Mouse (Mus musculus) limb, embryonic 11.5 days (tissue): ENCODE results near the gene Rnf123. TPM values are rescaled to one million over a fixed set of nuclear protein-coding genes. Genes with fewer than 3 reads are reported as not detected.
A peak's percentile ranks its signal among the peaks of the same experiment; 100 is the strongest.

Experiments
- ATAC-seq: fragments of 200-750 bp; cut with Nextera tagmentation; 2 replicates; pipeline ENCODE4 v1.8.0; 2017; ENCODE audit warnings: low read depth; ENCODE audit not compliant: insufficient number of reproducible peaks, low FRiP score, low TSS enrichment
- DNase-seq: peaks from one replicate; pipeline ENCODE4 v3.0.0-alpha.2; 2015; ENCODE audit warnings: low spot score
- H3K27ac ChIP-seq: fragments of 300-500 bp; sonication (generic); replicated peaks from 2 replicates; pipeline ENCODE4 v1.5.1; 2014; ENCODE audit warnings: low read depth, mild to moderate bottlenecking, low read length
- H3K27me3 ChIP-seq: fragments of 300-500 bp; sonication (generic); 2 replicates; pipeline ENCODE4 v1.6.1; 2014; ENCODE audit warnings: mild to moderate bottlenecking, low read length, mixed read lengths; ENCODE audit not compliant: control insufficient read depth, insufficient read depth
- H3K36me3 ChIP-seq: fragments of 300-500 bp; sonication (generic); 2 replicates; pipeline ENCODE4 v1.6.1; 2014; ENCODE audit warnings: mild to moderate bottlenecking, low read length, moderate library complexity, mixed read lengths; ENCODE audit not compliant: control insufficient read depth, insufficient read depth
- H3K4me1 ChIP-seq: fragments of 300-500 bp; sonication (generic); 2 replicates; pipeline ENCODE4 v1.6.1; 2014; ENCODE audit warnings: low read length, mixed read lengths; ENCODE audit not compliant: control insufficient read depth, insufficient read depth
- H3K4me2 ChIP-seq: fragments of 300-500 bp; sonication (generic); 2 replicates; pipeline ENCODE4 v1.6.1; 2014; ENCODE audit warnings: low read depth, mild to moderate bottlenecking, moderate library complexity; ENCODE audit not compliant: severe bottlenecking
- H3K4me3 ChIP-seq: fragments of 300-500 bp; sonication (generic); 2 replicates; pipeline ENCODE4 v1.5.1; 2014; ENCODE audit warnings: low read depth, low read length
- H3K9ac ChIP-seq: fragments of 300-500 bp; sonication (generic); 2 replicates; pipeline ENCODE4 v1.6.1; 2014; ENCODE audit warnings: mild to moderate bottlenecking, low read length
- H3K9me3 ChIP-seq: fragments of 300-500 bp; sonication (generic); 2 replicates; pipeline ENCODE4 v1.6.1; 2016; ENCODE audit warnings: low read length; ENCODE audit not compliant: control insufficient read depth
- WGBS: fragments of 180-500 bp; shearing (Covaris S2); extraction: QIAGEN DNeasy Blood & Tissue Kit; methylation state at CpG from one replicate; pipeline ENCODE4 v1.1.7; 2014; 5-methylcytosine and 5-hydroxymethylcytosine counted together
- polyA plus RNA-seq: library from polyadenylated mRNA; unstranded; fragments of >200 nt; fragmentation: Nextera tagmentation; extraction: Ambion mirVana; gene quantifications from 2 replicates; pipeline ENCODE4 v1.2.1, GENCODE M21; 2014

Gene Rnf123
- polyA plus RNA-seq, 1 experiment from 2014 or later = 26.4 TPM

- Histone ChIP-seq H3K4me2 (no peak overlapping the region), H3K36me3 (peaks cover 14% of the 10 kb centered on the region), H3K27me3 (no peaks in the 10 kb centered on the region), H3K4me1 (no peaks in the 10 kb centered on the region), H3K9me3 (no peaks in the 10 kb centered on the region), H3K27ac (no peak overlapping the region), H3K9ac (no peak overlapping the region), H3K4me3 (no peak overlapping the region)
- ATAC-seq (no peak), DNase-seq (peak; percentile 63)
- WGBS = 50% methylated on average over 5 of the region's 5 CpGs
Measured at GRCm38 (mm10) chr9:108065491-108066011, 17.6 kb downstream of the Rnf123 start.

DNA sequence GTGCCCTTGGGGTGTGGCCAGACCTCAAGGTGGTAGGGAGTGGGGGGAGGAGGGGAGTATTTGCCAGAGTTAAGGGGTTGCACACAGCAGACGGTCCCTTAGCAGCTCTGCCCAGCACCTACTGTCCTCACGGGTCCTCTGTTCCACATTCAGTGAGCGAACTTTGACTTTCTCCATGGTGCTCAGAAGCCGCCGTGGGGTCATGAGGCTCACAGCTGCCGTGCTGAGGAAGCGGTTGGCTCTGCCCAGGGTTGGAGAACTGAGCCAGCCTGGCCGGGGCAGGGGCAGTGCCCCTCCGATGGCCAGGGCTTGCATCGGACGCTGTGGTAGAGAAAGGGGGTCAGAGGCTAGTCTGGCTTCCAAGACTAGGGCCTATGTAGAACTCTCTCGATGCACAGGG, 19.8 kb downstream of the Rnf123 start:
- WGBS = 84% methylated on average over 12 of the region's 12 CpGs
- Histone ChIP-seq H3K9me3 (no peaks in the 10 kb centered on the region), H3K4me1 (no peaks in the 10 kb centered on the region), H3K36me3 (peaks cover 6% of the 10 kb centered on the region), H3K4me3 (no peak overlapping the region), H3K27ac (no peak overlapping the region), H3K4me2 (no peak overlapping the region), H3K9ac (no peak overlapping the region), H3K27me3 (no peaks in the 10 kb centered on the region)
- no peak for ATAC-seq
- no peak for DNase-seq

DNA sequence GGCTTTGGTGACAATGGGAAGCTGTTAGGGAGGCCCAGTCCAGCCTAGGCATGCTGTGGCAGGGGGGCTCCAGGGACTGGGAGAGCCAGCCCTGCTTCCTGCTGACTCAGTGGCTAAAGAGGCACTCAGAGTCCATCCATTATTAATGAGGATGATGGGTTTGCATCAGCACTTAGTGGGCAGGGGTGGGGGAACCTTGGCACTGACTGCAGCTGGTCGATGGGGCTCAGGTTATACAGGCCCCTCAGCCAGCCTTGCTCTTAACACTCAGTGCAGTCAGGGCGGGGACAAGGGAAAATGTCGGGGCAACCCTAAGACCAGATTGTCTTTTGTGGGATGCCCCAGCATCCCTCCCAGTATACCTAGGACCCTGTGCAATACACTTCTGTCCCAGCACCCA, 21.0 kb downstream of the Rnf123 start:
- Histone ChIP-seq H3K4me3 (no peak overlapping the region), H3K27me3 (no peaks in the 10 kb centered on the region), H3K4me2 (no peak overlapping the region), H3K36me3 (peaks cover 6% of the 10 kb centered on the region), H3K9ac (0 out of 2 replicates have a peak overlapping the region, but pooled peaks have one; percentile 5), H3K4me1 (no peaks in the 10 kb centered on the region), H3K9me3 (no peaks in the 10 kb centered on the region), H3K27ac (no peak overlapping the region)
- DNase-seq (no peak), ATAC-seq (no peak)
- WGBS = 87% methylated on average over 3 of the region's 3 CpGs

DNA sequence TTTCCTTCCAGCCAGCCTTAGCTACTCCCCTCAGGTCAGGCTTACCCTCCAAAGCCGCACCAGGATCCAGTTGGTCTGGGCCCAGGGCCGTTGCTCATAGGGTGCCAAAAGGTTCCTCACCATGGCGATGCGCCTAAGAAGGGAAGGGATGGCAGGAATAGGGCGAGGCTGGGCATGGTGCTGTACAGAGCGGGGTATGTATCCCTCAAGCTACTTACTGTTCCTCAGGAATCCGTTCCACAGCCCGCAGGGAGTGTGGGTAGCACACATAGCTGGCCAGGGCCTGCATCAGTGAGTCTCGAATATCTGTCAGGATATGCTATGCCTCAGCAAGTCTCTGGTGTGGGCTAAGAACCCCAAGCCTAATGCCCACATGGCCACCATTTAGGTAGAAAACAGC, 24.9 kb downstream of the Rnf123 start:
- no peaks in the 10 kb centered on the region for H3K9me3 ChIP-seq
- no peak overlapping the region for H3K27ac ChIP-seq
- no peak overlapping the region for H3K4me3 ChIP-seq
- H3K4me1 ChIP-seq = no peaks in the 10 kb centered on the region
- peaks cover 13% of the 10 kb centered on the region for H3K36me3 ChIP-seq
- no peak for ATAC-seq
- no peaks in the 10 kb centered on the region for H3K27me3 ChIP-seq
- H3K9ac ChIP-seq = no peak overlapping the region
- WGBS = 94% methylated on average over 9 of the region's 9 CpGs
- H3K4me2 ChIP-seq = no peak overlapping the region
- no peak for DNase-seq

- no peak for DNase-seq
- no peak for ATAC-seq
- no peak overlapping the region; the same call in 1 of the 2 replicates for H3K9ac ChIP-seq
Measured at GRCm38 (mm10) chr9:108057262-108057562, 25.9 kb downstream of the Rnf123 start.

DNA sequence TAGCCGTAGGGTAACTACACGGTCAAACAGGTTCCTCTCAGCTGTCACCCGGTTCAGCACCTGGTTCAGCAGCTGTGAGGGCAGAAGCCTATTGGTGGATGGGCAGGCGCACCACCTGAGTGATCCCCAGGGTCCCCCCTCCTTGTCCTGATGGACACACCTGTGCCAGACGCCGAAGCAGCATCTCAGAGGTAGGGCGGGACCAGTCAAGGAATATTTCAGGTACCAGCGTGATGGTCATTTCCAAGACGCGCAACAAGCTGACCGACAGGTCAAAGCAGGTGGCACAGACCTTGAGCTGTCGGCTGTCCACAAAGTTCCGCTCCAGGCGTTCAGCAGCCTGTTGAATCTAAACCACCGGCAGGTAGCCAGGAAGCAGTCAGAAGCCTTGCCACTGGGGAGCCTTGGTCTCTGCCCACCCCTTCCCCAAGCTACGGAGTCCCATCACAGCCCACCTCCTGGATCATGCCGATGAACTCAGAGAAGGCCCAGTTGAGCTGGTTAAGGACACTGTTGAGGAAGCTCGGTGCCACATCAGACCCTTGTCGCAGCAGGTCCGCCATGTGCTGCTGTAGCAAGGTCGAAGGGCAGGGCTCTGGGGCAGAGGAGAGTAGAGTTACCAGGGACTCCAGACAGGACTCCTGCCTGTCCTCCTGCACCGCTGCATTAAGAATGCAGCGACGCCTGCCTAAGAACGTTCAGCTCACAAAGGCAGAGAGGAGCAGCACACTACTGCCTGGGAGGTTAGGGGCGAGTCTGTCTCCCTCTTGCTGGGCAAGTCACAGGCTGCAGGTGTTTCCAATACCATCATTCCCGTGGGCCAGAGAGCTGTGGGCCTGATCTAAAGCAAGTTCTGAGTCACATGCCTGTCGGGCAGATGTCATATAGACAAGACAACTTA, 26.5 kb downstream of the Rnf123 start:
- Histone ChIP-seq H3K36me3 (peaks cover 10% of the 10 kb centered on the region), H3K4me2 (no peak overlapping the region), H3K27ac (no peak overlapping the region), H3K4me1 (0 out of 2 replicates have a peak, but pooled peaks cover 3% of the 10 kb centered on the region), H3K4me3 (no peak overlapping the region), H3K9me3 (no peaks in the 10 kb centered on the region), H3K9ac (no peak overlapping the region), H3K27me3 (no peaks in the 10 kb centered on the region)
- ATAC-seq (no peak), DNase-seq (no peak)
- WGBS = 83% methylated on average over 28 of the region's 28 CpGs

More at GRCm38 (mm10) chr9:108057262-108057562, 25.9 kb downstream of the Rnf123 start:
- no peaks in the 10 kb centered on the region for H3K27me3 ChIP-seq
- H3K4me1 ChIP-seq = 0 out of 2 replicates have a peak, but pooled peaks cover 3% of the 10 kb centered on the region
- H3K4me2 ChIP-seq = no peak overlapping the region
- H3K27ac ChIP-seq = no peak overlapping the region
- peaks cover 9% of the 10 kb centered on the region for H3K36me3 ChIP-seq
- no peak overlapping the region for H3K4me3 ChIP-seq
- 90% methylated on average over 5 of the region's 5 CpGs for WGBS
- no peaks in the 10 kb centered on the region for H3K9me3 ChIP-seq

- Histone ChIP-seq H3K4me2 (no peak overlapping the region), H3K9me3 (no peaks in the 10 kb centered on the region), H3K9ac (no peak overlapping the region), H3K27me3 (no peaks in the 10 kb centered on the region), H3K27ac (no peak overlapping the region), H3K36me3 (peaks cover 15% of the 10 kb centered on the region), H3K4me1 (0 out of 2 replicates have a peak, but pooled peaks cover 3% of the 10 kb centered on the region), H3K4me3 (no peak overlapping the region)
- ATAC-seq = no peak
- WGBS = 87% methylated on average over 6 of the region's 6 CpGs
- no peak for DNase-seq
Measured at GRCm38 (mm10) chr9:108055661-108056237, 27.4 kb downstream of the Rnf123 start.

DNA sequence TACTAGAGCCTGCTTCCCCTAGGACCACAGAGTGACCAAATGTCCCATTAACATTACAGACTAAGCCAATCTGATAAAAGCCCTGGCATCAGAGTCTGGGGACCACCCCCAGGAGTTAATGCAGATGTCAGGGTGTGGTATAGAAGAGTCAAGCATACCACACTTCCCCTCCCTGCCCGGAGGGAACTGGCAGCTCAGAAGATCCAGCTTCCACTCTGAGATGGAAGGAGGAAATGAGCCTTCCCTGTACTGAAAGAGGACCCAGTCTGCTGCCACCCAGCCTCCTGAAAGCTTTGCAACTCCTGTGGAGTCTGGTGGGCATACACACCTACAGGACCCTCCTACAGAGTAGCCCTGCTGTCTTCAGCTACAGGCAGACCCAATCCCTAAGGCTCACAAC, 28.1 kb downstream of the Rnf123 start:
- Histone ChIP-seq H3K36me3 (peaks cover 17% of the 10 kb centered on the region), H3K4me2 (no peak overlapping the region), H3K4me3 (no peak overlapping the region), H3K4me1 (0 out of 2 replicates have a peak, but pooled peaks cover 3% of the 10 kb centered on the region), H3K9ac (no peak overlapping the region), H3K9me3 (no peaks in the 10 kb centered on the region), H3K27me3 (no peaks in the 10 kb centered on the region), H3K27ac (no peak overlapping the region)
- WGBS = 50% methylated on average over 1 of the region's 1 CpGs
- DNase-seq = no peak
- ATAC-seq = no peak
